Mouse (Mus musculus): Measurements from ENCODE around the gene Cdk14. TPM values are rescaled to one million over a fixed set of nuclear protein-coding genes. Genes with fewer than 3 reads are reported as not detected.

The Cdk14 gene
- total RNA-seq, 1 experiment = 3.5 TPM

DNA sequence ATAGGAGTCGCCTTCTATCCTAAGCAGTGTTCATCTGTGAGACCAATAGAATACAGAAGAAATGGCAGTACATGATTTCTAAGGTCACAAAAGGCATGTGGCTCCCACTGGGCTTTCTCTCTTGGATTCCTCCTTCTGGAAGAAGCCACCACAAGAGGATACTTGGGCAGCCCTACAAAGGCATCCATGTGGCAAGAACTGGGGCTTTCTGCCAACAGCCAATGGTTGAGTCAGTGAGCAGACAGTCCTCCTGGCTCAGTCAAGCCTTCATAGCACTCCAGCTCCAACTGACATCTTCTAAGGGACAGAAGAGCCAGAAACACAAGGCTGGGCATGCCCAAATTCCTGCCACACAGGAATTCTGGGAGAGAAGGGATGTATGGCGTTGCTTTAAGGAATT, 93.4 kb downstream of the Cdk14 start:
- DNase-seq (ENCODE audit: low read depth, low spot score) = no peak
- Histone ChIP-seq H3K9ac (ENCODE audit: insufficient read depth, low read depth, low read length, poor library complexity, severe bottlenecking) (no peak overlapping the region), H3K4me1 (ENCODE audit: control insufficient read depth in 2 of 2, insufficient read depth in 2 of 2, low read length in 2 of 2, poor library complexity in 1 of 2) (no peaks in the 10 kb centered on the region), H3K27ac (ENCODE audit: insufficient read depth, low read depth, low read length, poor library complexity, severe bottlenecking) (no peak overlapping the region), H3K9me3 (ENCODE audit: control insufficient read depth, insufficient read depth, low read depth, low read length) (no peaks in the 10 kb centered on the region), H3K36me3 (ENCODE audit: control insufficient read depth, insufficient read depth, low read length, poor library complexity, severe bottlenecking) (no peaks in the 10 kb centered on the region), H3K4me3 (ENCODE audit: insufficient read depth in 1 of 2, low read depth in 1 of 2, low read length in 2 of 2, poor library complexity in 1 of 2, severe bottlenecking in 1 of 2) (no peak overlapping the region)
- in situ Hi-C loops (cut with MboI; ENCODE audit: low sequenced_read_pairs in 2 of 2, unreplicated experiment in 2 of 2) = no loop called here
- TF ChIP-seq ZC3H11A (IDR thresholded peaks at IDR 0.05; ENCODE audit: borderline replicate concordance, low read depth, low read length) (no peak), HCFC1 (IDR thresholded peaks at IDR 0.05; ENCODE audit: borderline replicate concordance, insufficient read depth, low read length) (no peak), MAFK (IDR thresholded peaks at IDR 0.05; ENCODE audit: insufficient read depth, low read depth, low read length) (no peak), CHD2 (IDR thresholded peaks at IDR 0.05; ENCODE audit: low read depth, low read length) (no peak), ZNF384 (IDR thresholded peaks at IDR 0.05; ENCODE audit: low read depth, low read length) (no peak)

DNA sequence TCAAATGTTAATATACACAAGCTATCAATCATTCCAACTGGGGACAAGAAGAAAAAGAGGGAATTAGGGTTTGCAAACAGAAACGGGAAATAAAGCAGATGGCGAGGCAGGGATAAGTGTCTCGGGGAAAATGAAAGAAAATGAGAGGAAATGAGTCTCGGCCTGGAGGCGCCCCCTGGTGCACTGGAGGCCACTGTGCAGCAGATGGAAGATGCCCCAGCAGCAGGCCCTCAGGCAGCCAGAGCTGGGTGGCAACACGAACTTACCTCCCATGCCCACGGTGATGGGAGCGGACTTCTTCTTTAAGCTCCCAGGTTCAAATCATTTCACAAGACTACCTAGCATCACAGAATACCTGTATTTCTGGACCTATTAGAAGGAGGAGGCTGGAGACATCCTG, 97.4 kb downstream of the Cdk14 start:
- H3K36me3 ChIP-seq (ENCODE audit: control insufficient read depth, insufficient read depth, low read length, poor library complexity, severe bottlenecking) = no peaks in the 10 kb centered on the region
- in situ Hi-C loops (cut with MboI; ENCODE audit: low sequenced_read_pairs in 2 of 2, unreplicated experiment in 2 of 2) = no loop called here
- H3K9ac ChIP-seq (ENCODE audit: insufficient read depth, low read depth, low read length, poor library complexity, severe bottlenecking) = no peak overlapping the region
- peak; percentile 8 for DNase-seq (ENCODE audit: low read depth, low spot score)
- no peaks in the 10 kb centered on the region for H3K4me1 ChIP-seq (ENCODE audit: control insufficient read depth in 2 of 2, insufficient read depth in 2 of 2, low read length in 2 of 2, poor library complexity in 1 of 2)
- H3K27ac ChIP-seq (ENCODE audit: insufficient read depth, low read depth, low read length, poor library complexity, severe bottlenecking) = no peak overlapping the region
- no peak overlapping the region for H3K4me3 ChIP-seq (ENCODE audit: insufficient read depth in 1 of 2, low read depth in 1 of 2, low read length in 2 of 2, poor library complexity in 1 of 2, severe bottlenecking in 1 of 2)
- no peak for TF ChIP-seq CHD2 (IDR thresholded peaks at IDR 0.05; ENCODE audit: low read depth, low read length)
- no peaks in the 10 kb centered on the region for H3K9me3 ChIP-seq (ENCODE audit: control insufficient read depth, insufficient read depth, low read depth, low read length)

DNA sequence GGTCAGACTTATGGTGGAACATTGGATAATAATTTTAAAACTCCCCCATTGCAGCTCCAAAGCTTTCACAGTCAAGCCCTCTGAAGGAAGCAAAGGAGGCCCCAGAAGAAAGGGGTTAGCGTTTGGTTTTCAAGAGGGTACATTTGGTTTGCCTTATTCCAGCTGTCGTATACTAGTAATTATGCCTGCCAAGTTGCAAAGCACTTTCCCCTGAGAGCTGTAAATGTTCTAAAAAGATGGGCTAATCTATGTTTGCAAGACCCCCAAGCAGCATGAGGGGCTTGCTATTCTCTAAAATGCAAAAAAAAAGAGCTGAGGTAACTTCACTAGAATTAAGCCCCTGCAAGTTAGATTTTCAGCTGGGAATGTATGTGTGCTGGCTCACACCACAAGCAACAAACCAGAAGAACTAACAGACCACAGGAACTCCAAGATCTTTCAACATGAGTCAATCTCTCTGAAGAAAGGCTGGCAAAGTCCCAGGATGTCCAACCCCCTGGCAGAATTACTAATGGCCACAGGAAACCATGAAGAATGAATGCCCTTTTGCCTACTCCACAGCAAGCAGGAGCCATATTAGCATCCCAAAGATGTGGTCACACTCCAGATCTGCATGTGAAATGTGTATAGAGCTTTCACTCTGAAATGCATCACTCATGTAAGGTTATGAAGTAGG, 99.5 kb downstream of the Cdk14 start:
- Histone ChIP-seq H3K36me3 (ENCODE audit: control insufficient read depth, insufficient read depth, low read length, poor library complexity, severe bottlenecking) (no peaks in the 10 kb centered on the region), H3K9ac (ENCODE audit: insufficient read depth, low read depth, low read length, poor library complexity, severe bottlenecking) (no peak overlapping the region), H3K9me3 (ENCODE audit: control insufficient read depth, insufficient read depth, low read depth, low read length) (no peaks in the 10 kb centered on the region), H3K27ac (ENCODE audit: insufficient read depth, low read depth, low read length, poor library complexity, severe bottlenecking) (no peak overlapping the region), H3K4me1 (ENCODE audit: control insufficient read depth in 2 of 2, insufficient read depth in 2 of 2, low read length in 2 of 2, poor library complexity in 1 of 2) (no peaks in the 10 kb centered on the region), H3K4me3 (ENCODE audit: insufficient read depth in 1 of 2, low read depth in 1 of 2, low read length in 2 of 2, poor library complexity in 1 of 2, severe bottlenecking in 1 of 2) (no peak overlapping the region)
- in situ Hi-C loops (cut with MboI; ENCODE audit: low sequenced_read_pairs in 2 of 2, unreplicated experiment in 2 of 2) = no loop called here
- no peak for DNase-seq (ENCODE audit: low read depth, low spot score)
- TF ChIP-seq ZC3H11A (IDR thresholded peaks at IDR 0.05; ENCODE audit: borderline replicate concordance, low read depth, low read length) (no peak), MAFK (IDR thresholded peaks at IDR 0.05; ENCODE audit: insufficient read depth, low read depth, low read length) (no peak)

- no peak overlapping the region for H3K9ac ChIP-seq (ENCODE audit: insufficient read depth, low read depth, low read length, poor library complexity, severe bottlenecking)
- no peak for DNase-seq (ENCODE audit: low read depth, low spot score)
- no peak overlapping the region for H3K27ac ChIP-seq (ENCODE audit: insufficient read depth, low read depth, low read length, poor library complexity, severe bottlenecking)
- no peak overlapping the region for H3K4me3 ChIP-seq (ENCODE audit: insufficient read depth in 1 of 2, low read depth in 1 of 2, low read length in 2 of 2, poor library complexity in 1 of 2, severe bottlenecking in 1 of 2)
- TF ChIP-seq MAFK (IDR thresholded peaks at IDR 0.05; ENCODE audit: insufficient read depth, low read depth, low read length) = no peak
- no peak for TF ChIP-seq ZNF384 (IDR thresholded peaks at IDR 0.05; ENCODE audit: low read depth, low read length)
- TF ChIP-seq ZC3H11A (IDR thresholded peaks at IDR 0.05; ENCODE audit: borderline replicate concordance, low read depth, low read length) = no peak
- TF ChIP-seq HCFC1 (IDR thresholded peaks at IDR 0.05; ENCODE audit: borderline replicate concordance, insufficient read depth, low read length) = no peak
- TF ChIP-seq CHD2 (IDR thresholded peaks at IDR 0.05; ENCODE audit: low read depth, low read length) = no peak
- no peaks in the 10 kb centered on the region for H3K4me1 ChIP-seq (ENCODE audit: control insufficient read depth in 2 of 2, insufficient read depth in 2 of 2, low read length in 2 of 2, poor library complexity in 1 of 2)
- H3K9me3 ChIP-seq (ENCODE audit: control insufficient read depth, insufficient read depth, low read depth, low read length) = no peaks in the 10 kb centered on the region
- H3K36me3 ChIP-seq (ENCODE audit: control insufficient read depth, insufficient read depth, low read length, poor library complexity, severe bottlenecking) = no peaks in the 10 kb centered on the region
- in situ Hi-C loops (cut with MboI; ENCODE audit: low sequenced_read_pairs in 2 of 2, unreplicated experiment in 2 of 2) = no loop called here
These were observed 100.1 kb downstream of the Cdk14 start for GRCm38 (mm10) chr5:5319824-5320505.

DNA sequence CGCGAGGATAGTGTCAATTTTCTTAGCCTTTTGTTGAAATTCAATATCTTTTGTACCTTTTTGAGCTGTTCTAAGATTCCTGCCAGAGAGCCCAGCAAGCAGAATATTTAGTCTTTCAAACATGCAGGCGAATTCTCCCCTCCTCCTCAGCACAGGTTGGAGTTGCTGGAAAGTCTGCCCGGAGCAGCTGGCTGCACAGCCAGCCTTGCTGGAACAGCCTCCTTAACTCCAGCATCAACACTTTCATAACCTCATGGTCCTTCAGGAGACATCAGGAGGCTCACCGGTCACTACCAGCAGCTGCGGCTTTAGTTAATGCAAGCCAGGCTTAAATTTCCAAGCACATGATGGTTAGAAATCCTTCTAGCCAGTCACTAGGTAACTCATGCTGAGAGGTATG, 105.8 kb downstream of the Cdk14 start:
- no peak overlapping the region for H3K4me3 ChIP-seq (ENCODE audit: insufficient read depth in 1 of 2, low read depth in 1 of 2, low read length in 2 of 2, poor library complexity in 1 of 2, severe bottlenecking in 1 of 2)
- TF ChIP-seq CHD2 (IDR thresholded peaks at IDR 0.05; ENCODE audit: low read depth, low read length) (no peak), MAFK (IDR thresholded peaks at IDR 0.05; ENCODE audit: insufficient read depth, low read depth, low read length) (no peak), ZC3H11A (IDR thresholded peaks at IDR 0.05; ENCODE audit: borderline replicate concordance, low read depth, low read length) (no peak), ZNF384 (IDR thresholded peaks at IDR 0.05; ENCODE audit: low read depth, low read length) (no peak), HCFC1 (IDR thresholded peaks at IDR 0.05; ENCODE audit: borderline replicate concordance, insufficient read depth, low read length) (no peak)
- no peaks in the 10 kb centered on the region for H3K36me3 ChIP-seq (ENCODE audit: control insufficient read depth, insufficient read depth, low read length, poor library complexity, severe bottlenecking)
- H3K4me1 ChIP-seq (ENCODE audit: control insufficient read depth in 2 of 2, insufficient read depth in 2 of 2, low read length in 2 of 2, poor library complexity in 1 of 2) = no peaks in the 10 kb centered on the region
- DNase-seq (ENCODE audit: low read depth, low spot score) = no peak
- no peak overlapping the region for H3K9ac ChIP-seq (ENCODE audit: insufficient read depth, low read depth, low read length, poor library complexity, severe bottlenecking)
- H3K27ac ChIP-seq (ENCODE audit: insufficient read depth, low read depth, low read length, poor library complexity, severe bottlenecking) = no peak overlapping the region
- no peaks in the 10 kb centered on the region for H3K9me3 ChIP-seq (ENCODE audit: control insufficient read depth, insufficient read depth, low read depth, low read length)
- in situ Hi-C loops (cut with MboI; ENCODE audit: low sequenced_read_pairs in 2 of 2, unreplicated experiment in 2 of 2) = no loop called here

Data from ES-E14 (cell line).